Mouse (Mus musculus): ENCODE data around the gene Rbbp4. TPM values are rescaled to one million over a fixed set of nuclear protein-coding genes. Genes with fewer than 3 reads are reported as not detected.

The Rbbp4 gene
- total RNA-seq, 2 experiments from 2014 or later = 134 to 137 TPM

GRCm38 (mm10) chr4:129261196-129261595 lies 74.0 kb downstream of the Rbbp4 start, which contains the start of gene C77080:
C77080 (minus strand) TSS chr4:129261404.
- no peak for DNase-seq
- intact Hi-C loops (cut with DNase I) = no loop called here

DNA sequence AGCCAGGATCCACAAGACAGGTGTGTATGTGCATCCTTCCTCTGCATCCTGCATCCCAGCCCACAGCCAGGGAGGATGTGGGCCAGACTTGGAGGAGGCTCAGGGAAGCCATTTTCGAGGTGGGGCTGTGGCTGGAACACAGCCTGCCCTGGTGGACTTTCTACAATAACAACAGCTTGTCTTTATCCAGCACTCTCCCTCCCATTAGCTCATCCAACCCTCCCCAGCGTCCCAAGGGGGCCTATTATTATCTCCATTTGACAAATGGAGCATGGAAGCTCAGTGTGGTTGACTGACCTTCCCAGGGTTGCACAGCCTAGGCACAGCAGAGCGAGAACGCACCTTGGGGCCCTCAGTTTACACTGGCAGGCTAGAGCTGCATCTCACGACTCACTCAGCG lies 74.5 kb downstream of the Rbbp4 start:
- peak; percentile 74 to 80 for DNase-seq
- intact Hi-C loops (cut with DNase I) = no loop called here

GRCm38 (mm10) chr4:129259101-129259500 lies 76.1 kb downstream of the Rbbp4 start:
- intact Hi-C loops (cut with DNase I) = no loop called here
- peak; percentile 57 to 64 for DNase-seq

Small RNAs within 50 kb of the gene (microRNA-seq; reads per million reads assigned to microRNA genes)
- gene Gm22994 = 0 reads per million in 2 experiments

Other genes with a start within 250 kb of the Rbbp4 start
- not detected for gene Tmem54, start 229.8 kb downstream of the Rbbp4 start, total RNA-seq (2021)
- gene Hpca, start 213.3 kb downstream of the Rbbp4 start, total RNA-seq (2021) = under 1 TPM in 1 of 2 experiments, not detected in 1; 0.47 TPM
- 100 to 1,000 TPM; 162 to 167 TPM for gene Fndc5, start 198.4 kb downstream of the Rbbp4 start, total RNA-seq (2021)
- 10 to 100 TPM; 18.0 to 21.7 TPM for gene S100pbp, start 145.6 kb downstream of the Rbbp4 start, total RNA-seq (2021)
- 10 to 100 TPM; 38.8 to 39.2 TPM for gene Yars, start 145.6 kb downstream of the Rbbp4 start, total RNA-seq (2021)
- gene C77080, start 74.0 kb downstream of the Rbbp4 start, total RNA-seq (2021) = 1 to 10 TPM; 4.9 to 5.9 TPM
- gene Sync, start 47.8 kb downstream of the Rbbp4 start, total RNA-seq (2021) = 10 to 100 TPM; 13.4 TPM
- 10 to 100 TPM; 21.9 to 22.1 TPM for gene Zbtb8os, start 325 bp upstream of the Rbbp4 start, total RNA-seq (2021)
- gene Zbtb8a, start 42.7 kb upstream of the Rbbp4 start, total RNA-seq (2021) = 1 to 10 TPM; 5.9 to 7.1 TPM
- gene Zbtb8b, start 105.5 kb upstream of the Rbbp4 start, total RNA-seq (2021) = under 1 TPM; 0.29 to 0.52 TPM
- 10 to 100 TPM; 35.9 to 38.2 TPM for gene Bsdc1, start 126.2 kb upstream of the Rbbp4 start, total RNA-seq (2021)
- not detected for gene Tssk3, start 155.7 kb upstream of the Rbbp4 start, total RNA-seq (2021)
- not detected for gene Fam229a, start 155.8 kb upstream of the Rbbp4 start, total RNA-seq (2021)
- 10 to 100 TPM; 42.3 to 63.4 TPM for gene Marcksl1, start 178.2 kb upstream of the Rbbp4 start, total RNA-seq (2021)
- gene Hdac1, start 207.3 kb upstream of the Rbbp4 start, total RNA-seq (2021) = 10 to 100 TPM; 35.1 to 38.1 TPM
- 1 to 10 TPM; 2.1 to 3.9 TPM for gene Lck, start 238.3 kb upstream of the Rbbp4 start, total RNA-seq (2021)
- gene Fam167b, start 243.2 kb upstream of the Rbbp4 start, total RNA-seq (2021) = 1 to 10 TPM; 1.7 to 1.9 TPM